Mouse (Mus musculus): ENCODE data around the gene Sox5. TPM values are rescaled to one million over a fixed set of nuclear protein-coding genes. Genes with fewer than 3 reads are reported as not detected.

The Sox5 gene
- total and polyA plus RNA-seq, 3 experiments, result 0.08 to 0.47 (median 0.46) TPM

- DNase-seq (ENCODE audit: extremely low read depth), result no peak
- Histone ChIP-seq H3K27ac (ENCODE audit: insufficient read depth, low read depth) (no peak overlapping the region), H3K9me3 (replicated peaks; ENCODE audit: low read length) (no peaks in the 10 kb centered on the region), H3K4me2 (ENCODE audit: insufficient read depth, low read depth, poor library complexity, severe bottlenecking) (no peak overlapping the region), H3K27me3 (replicated peaks) (no peaks in the 10 kb centered on the region), H3K4me3 (replicated peaks in 1 of 3; ENCODE audit: low read depth in 2 of 3, low read length in 2 of 3, poor library complexity in 1 of 3) (no peak overlapping the region), H3K4me1 (ENCODE audit: control insufficient read depth in 1 of 2, insufficient read depth in 2 of 2) (no peaks in the 10 kb centered on the region), H3K9ac (ENCODE audit: insufficient read depth, low read depth) (no peak overlapping the region), H3K36me3 (replicated peaks in 1 of 2; ENCODE audit: control insufficient read depth in 1 of 2, insufficient read depth in 1 of 2, low read length in 1 of 2) (no peaks in the 10 kb centered on the region), H3K79me2 (replicated peaks; ENCODE audit: control insufficient read depth, extremely low read depth, insufficient read depth, poor library complexity, severe bottlenecking) (no peaks in the 10 kb centered on the region)
- dilution Hi-C loops (cut with MboI; ENCODE audit: extremely low pct_ligation_motif_present, extremely low pct_unique_long_range_greater_than_20kb, low sequenced_read_pairs) (no loop called here), in situ Hi-C loops (cut with MboI; ENCODE audit: low pct_ligation_motif_present, low pct_unique_long_range_greater_than_20kb, low sequenced_read_pairs) (no loop called here)
- TF ChIP-seq ZKSCAN1 (IDR thresholded peaks at IDR 0.05; ENCODE audit: borderline replicate concordance, low read depth, low read length), result no peak
- TF ChIP-seq E2F4 (IDR thresholded peaks at IDR 0.05; ENCODE audit: insufficient replicate concordance, low read depth, low read length), result no peak
- no peak for TF ChIP-seq ELF1 (IDR thresholded peaks at IDR 0.05; ENCODE audit: low read depth, low read length)
- TF ChIP-seq MYC (IDR thresholded peaks at IDR 0.05; ENCODE audit: low read depth, low read length), result no peak
- TF ChIP-seq BHLHE40 (IDR thresholded peaks at IDR 0.05; ENCODE audit: low read depth, low read length), result no peak
- TF ChIP-seq JUN (IDR thresholded peaks at IDR 0.05; ENCODE audit: insufficient read depth, low read depth, low read length), result no peak
- no peak for TF ChIP-seq NELFE (IDR thresholded peaks at IDR 0.05; ENCODE audit: low read depth, low read length)
- TF ChIP-seq JUND (conservative IDR thresholded peaks at IDR 0.05; ENCODE audit: low read depth, low read length), result no peak
- TF ChIP-seq TBP (conservative IDR thresholded peaks at IDR 0.05; ENCODE audit: low read depth, low read length), result no peak
- no peak for TF ChIP-seq ZMIZ1 (IDR thresholded peaks at IDR 0.05; ENCODE audit: low read depth, low read length)
- no peak for TF ChIP-seq CTCF (conservative IDR thresholded peaks at IDR 0.05 in 1 of 2, IDR thresholded peaks at IDR 0.05 in 1 of 2; ENCODE audit: low read depth in 2 of 2, low read length in 2 of 2)
- TF ChIP-seq GABPA (IDR thresholded peaks at IDR 0.05; ENCODE audit: insufficient replicate concordance, low read depth, low read length), result no peak
- TF ChIP-seq CHD1 (IDR thresholded peaks at IDR 0.05; ENCODE audit: low read depth, low read length), result no peak
- no peak for TF ChIP-seq NRF1 (IDR thresholded peaks at IDR 0.05; ENCODE audit: low read depth, low read length)
- TF ChIP-seq CHD2 (IDR thresholded peaks at IDR 0.05; ENCODE audit: low read length), result no peak
- TF ChIP-seq PAX5 (IDR thresholded peaks at IDR 0.05; ENCODE audit: low read length), result no peak
- TF ChIP-seq MAFK (IDR thresholded peaks at IDR 0.05; ENCODE audit: insufficient replicate concordance, low read length), result no peak
- no peak for TF ChIP-seq HCFC1 (IDR thresholded peaks at IDR 0.05; ENCODE audit: low read depth, low read length)
Observed at GRCm38 (mm10) chr6:144082297-144082696, 699.5 kb downstream of the Sox5 start.

GRCm38 (mm10) chr6:144077826-144078225 lies 704.0 kb downstream of the Sox5 start:
- DNase-seq (ENCODE audit: extremely low read depth), result no peak
- in situ Hi-C loops (cut with MboI; ENCODE audit: low pct_ligation_motif_present, low pct_unique_long_range_greater_than_20kb, low sequenced_read_pairs) (no loop called here), dilution Hi-C loops (cut with MboI; ENCODE audit: extremely low pct_ligation_motif_present, extremely low pct_unique_long_range_greater_than_20kb, low sequenced_read_pairs) (no loop called here)
- no peaks in the 10 kb centered on the region for H3K36me3 ChIP-seq (replicated peaks in 1 of 2; ENCODE audit: control insufficient read depth in 1 of 2, insufficient read depth in 1 of 2, low read length in 1 of 2)
- H3K9me3 ChIP-seq (replicated peaks; ENCODE audit: low read length), result no peaks in the 10 kb centered on the region
- no peak overlapping the region for H3K9ac ChIP-seq (ENCODE audit: insufficient read depth, low read depth)
- no peaks in the 10 kb centered on the region for H3K4me1 ChIP-seq (ENCODE audit: control insufficient read depth in 1 of 2, insufficient read depth in 2 of 2)
- H3K4me3 ChIP-seq (replicated peaks in 1 of 3; ENCODE audit: low read depth in 2 of 3, low read length in 2 of 3, poor library complexity in 1 of 3), result no peak overlapping the region
- no peak for TF ChIP-seq SMC3 (IDR thresholded peaks at IDR 0.05; ENCODE audit: low read depth, low read length)
- TF ChIP-seq NRF1 (IDR thresholded peaks at IDR 0.05; ENCODE audit: low read depth, low read length), result no peak
- no peak for TF ChIP-seq JUN (IDR thresholded peaks at IDR 0.05; ENCODE audit: insufficient read depth, low read depth, low read length)
- no peak for TF ChIP-seq ELF1 (IDR thresholded peaks at IDR 0.05; ENCODE audit: low read depth, low read length)
- TF ChIP-seq USF1 (IDR thresholded peaks at IDR 0.05; ENCODE audit: low read depth, low read length), result no peak
- TF ChIP-seq PAX5 (IDR thresholded peaks at IDR 0.05; ENCODE audit: low read length), result no peak
- TF ChIP-seq CTCF (conservative IDR thresholded peaks at IDR 0.05 in 1 of 2, IDR thresholded peaks at IDR 0.05 in 1 of 2; ENCODE audit: low read depth in 2 of 2, low read length in 2 of 2), result no peak
- TF ChIP-seq NELFE (IDR thresholded peaks at IDR 0.05; ENCODE audit: low read depth, low read length), result no peak
- TF ChIP-seq MAFK (IDR thresholded peaks at IDR 0.05; ENCODE audit: insufficient replicate concordance, low read length), result no peak
- no peak for TF ChIP-seq ZKSCAN1 (IDR thresholded peaks at IDR 0.05; ENCODE audit: borderline replicate concordance, low read depth, low read length)
- TF ChIP-seq MAX (IDR thresholded peaks at IDR 0.05; ENCODE audit: low read length), result no peak
- no peak for TF ChIP-seq ZC3H11A (IDR thresholded peaks at IDR 0.05; ENCODE audit: low read depth, low read length)
- TF ChIP-seq HCFC1 (IDR thresholded peaks at IDR 0.05; ENCODE audit: low read depth, low read length), result no peak
- no peak for TF ChIP-seq RAD21 (IDR thresholded peaks at IDR 0.05; ENCODE audit: low read depth, low read length)
- no peak for TF ChIP-seq EP300 (IDR thresholded peaks at IDR 0.05; ENCODE audit: low read length)
- TF ChIP-seq RCOR1 (conservative IDR thresholded peaks at IDR 0.05; ENCODE audit: low read depth, low read length), result no peak
- TF ChIP-seq MAZ (IDR thresholded peaks at IDR 0.05; ENCODE audit: low read depth, low read length), result no peak
- no peak overlapping the region for H3K4me2 ChIP-seq (ENCODE audit: insufficient read depth, low read depth, poor library complexity, severe bottlenecking)
- H3K27me3 ChIP-seq (replicated peaks), result no peaks in the 10 kb centered on the region
- H3K27ac ChIP-seq (ENCODE audit: insufficient read depth, low read depth), result no peak overlapping the region
- H3K79me2 ChIP-seq (replicated peaks; ENCODE audit: control insufficient read depth, extremely low read depth, insufficient read depth, poor library complexity, severe bottlenecking), result no peaks in the 10 kb centered on the region

Measured in CH12.LX (cell line).